Mouse (Mus musculus) hindlimb bud, embryonic 11.5 days (tissue): ENCODE data around the gene Mtfmt.

ENCODE experiments used
- DNase-seq: peaks from one replicate; pipeline ENCODE4 v3.0.0-alpha.2; 2012; ENCODE audit warnings: low read depth, low spot score; ENCODE audit errors: extremely low spot score

The Mtfmt gene

GRCm38 (mm10) chr9:65424393-65424792 is 11.2 kb upstream of the Mtfmt start:
- no peak for DNase-seq

GRCm38 (mm10) chr9:65427511-65427910 is 8.1 kb upstream of the Mtfmt start:
- no peak for DNase-seq

GRCm38 (mm10) chr9:65428003-65428402 is 7.6 kb upstream of the Mtfmt start:
- no peak for DNase-seq

GRCm38 (mm10) chr9:65430401-65430800 is 5.2 kb upstream of the Mtfmt start:
- DNase-seq, result no peak

GRCm38 (mm10) chr9:65430921-65431320 is 4.7 kb upstream of the Mtfmt start:
- DNase-seq, result no peak

GRCm38 (mm10) chr9:65432236-65432635 is 3.3 kb upstream of the Mtfmt start:
- DNase-seq, result peak; percentile 60

GRCm38 (mm10) chr9:65434140-65434539 is 1.4 kb upstream of the Mtfmt start:
- DNase-seq, result peak; percentile 16

GRCm38 (mm10) chr9:65435211-65435610 is 371 bp upstream of the Mtfmt start:
- DNase-seq, result no peak

GRCm38 (mm10) chr9:65444692-65445091 is 9.1 kb downstream of the Mtfmt start:
- no peak for DNase-seq

GRCm38 (mm10) chr9:65447951-65448350 is 12.4 kb downstream of the Mtfmt start:
- DNase-seq, result no peak

- no peak for DNase-seq
These were observed 23.4 kb downstream of the Mtfmt start for GRCm38 (mm10) chr9:65458975-65459374.

GRCm38 (mm10) chr9:65460198-65460597 is 24.6 kb downstream of the Mtfmt start:
- DNase-seq, result no peak

- peak; percentile 54 for DNase-seq
These were observed 25.3 kb downstream of the Mtfmt start, which contains the start of gene Spg21 for GRCm38 (mm10) chr9:65460732-65461442. Spg21 (plus strand) TSS chr9:65460947.

GRCm38 (mm10) chr9:65462544-65462943 is 27.0 kb downstream of the Mtfmt start:
- no peak for DNase-seq

- DNase-seq, result no peak
These were observed 28.6 kb downstream of the Mtfmt start for GRCm38 (mm10) chr9:65464161-65464560.

- DNase-seq, result no peak
These were observed 29.7 kb downstream of the Mtfmt start for GRCm38 (mm10) chr9:65465241-65465640.

- DNase-seq, result no peak
These were observed 32.1 kb downstream of the Mtfmt start for GRCm38 (mm10) chr9:65467686-65468085.

GRCm38 (mm10) chr9:65472769-65473168 is 37.2 kb downstream of the Mtfmt start:
- no peak for DNase-seq

GRCm38 (mm10) chr9:65479158-65479557 is 43.6 kb downstream of the Mtfmt start:
- DNase-seq, result no peak

GRCm38 (mm10) chr9:65480071-65480470 is 44.5 kb downstream of the Mtfmt start:
- no peak for DNase-seq

GRCm38 (mm10) chr9:65491476-65491875 is 55.9 kb downstream of the Mtfmt start:
- no peak for DNase-seq

- DNase-seq, result no peak
These were observed 56.8 kb downstream of the Mtfmt start for GRCm38 (mm10) chr9:65492351-65492750.

- no peak for DNase-seq
These were observed 57.3 kb downstream of the Mtfmt start for GRCm38 (mm10) chr9:65492851-65493250.
